ENCODE assay signal across 8 mouse cellular contexts in the genomic region with DNA sequence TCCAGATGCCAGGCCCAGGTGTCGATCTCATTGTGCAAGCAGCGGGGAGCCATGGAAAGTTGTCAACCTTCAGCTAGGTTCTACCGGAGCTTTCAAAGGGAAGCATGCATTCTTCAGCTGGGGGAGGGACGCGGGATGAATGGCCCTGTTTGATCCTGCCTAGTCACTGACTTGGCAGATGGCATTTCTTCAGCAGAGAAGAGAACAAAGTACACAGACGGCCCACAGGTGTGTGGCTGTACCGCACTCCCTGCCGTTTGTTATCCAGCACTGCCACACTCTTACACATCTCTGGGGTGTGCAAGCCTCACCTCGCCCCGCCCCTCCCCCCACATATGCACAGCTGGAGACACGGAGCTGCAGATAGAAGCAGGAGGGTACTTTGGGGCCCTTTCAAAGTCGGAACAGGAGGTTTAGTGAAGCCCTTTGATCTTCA.
DNase-seq lines count a peak whose midpoint lies in the region; ATAC-seq and TF ChIP-seq lines count a peak whose summit lies in the region.

No protein-coding gene starts in this region.

- H3K9me3 ChIP-seq in lung, embryonic 15.5 days: no peaks in the 10 kb centered on the region
- no peaks in the 10 kb centered on the region for H3K9me3 ChIP-seq in stomach, postnatal 0 days (ENCODE audit: control insufficient read depth, low read length)

- no peak overlapping the region for H3K9ac ChIP-seq in lung, embryonic 15.5 days
- no peak overlapping the region for H3K9ac ChIP-seq in stomach, postnatal 0 days (ENCODE audit: low read length)

- TF ChIP-seq CTCF in stomach, postnatal 0 days (IDR thresholded peaks at IDR 0.05; ENCODE audit: low read depth): 0 out of 2 replicates have a peak, but pooled peaks have one; percentile 17

- no peak overlapping the region; the same call in 1 of the 2 replicates for H3K27ac ChIP-seq in lung, embryonic 15.5 days
- H3K27ac ChIP-seq in stomach, postnatal 0 days (replicated peaks): peak overlapping the region; percentile 56; the same call in 1 of the 2 replicates

- peaks cover 8% of the 10 kb centered on the region for H3K4me1 ChIP-seq in lung, embryonic 15.5 days
- no peaks in the 10 kb centered on the region for H3K4me1 ChIP-seq in stomach, postnatal 0 days (replicated peaks; ENCODE audit: control insufficient read depth, insufficient read depth)

- H3K4me3 ChIP-seq in lung, embryonic 15.5 days: no peak overlapping the region
- no peak overlapping the region for H3K4me3 ChIP-seq in stomach, postnatal 0 days (ENCODE audit: low read depth, low read length)

- TF ChIP-seq EP300 in stomach, postnatal 0 days (optimal IDR thresholded peaks at IDR 0.05): no peak

- H3K27me3 ChIP-seq in lung, embryonic 15.5 days: no peaks in the 10 kb centered on the region
- H3K27me3 ChIP-seq in stomach, postnatal 0 days (ENCODE audit: control insufficient read depth, insufficient read depth, low read length): no peaks in the 10 kb centered on the region

- ATAC-seq in lung, embryonic 15.5 days (ENCODE audit: borderline replicate concordance, extremely low read depth, low FRiP score, low TSS enrichment): peak; percentile 60; the same call in 1 of the 2 replicates
- ATAC-seq in stomach, postnatal 0 days (ENCODE audit: low FRiP score, low TSS enrichment): peak; percentile 69

- peaks cover 17% of the 10 kb centered on the region; the same call in 1 of the 2 replicates for H3K36me3 ChIP-seq in lung, embryonic 15.5 days
- H3K36me3 ChIP-seq in stomach, postnatal 0 days (ENCODE audit: control insufficient read depth, insufficient read depth, low read length): peaks cover 11% of the 10 kb centered on the region; the same call in 1 of the 2 replicates

- 18% methylated on average over 12 of the region's 12 CpGs for WGBS in lung, embryonic 15.5 days
- WGBS in stomach, postnatal 0 days: 21% methylated on average over 12 of the region's 12 CpGs

- H3K4me2 ChIP-seq in lung, embryonic 15.5 days: no peak overlapping the region
- H3K4me2 ChIP-seq in stomach, postnatal 0 days (replicated peaks; ENCODE audit: low read depth): no peak overlapping the region

- no peak for DNase-seq in lung, postnatal 25 days (ENCODE audit: low spot score)
- DNase-seq in c-Kit-positive CD71-positive TER-119-positive erythroid progenitor cells, embryonic 14.5 days (ENCODE audit: low spot score): peak; percentile 27
- DNase-seq in kidney, postnatal 14 days: peak; percentile 27
- peak; percentile 30 for DNase-seq in stomach, postnatal 0 days (ENCODE audit: low spot score)
- DNase-seq in B cell, adult 2 months: no peak
- no peak for DNase-seq in layer of hippocampus, adult 9-11 months
- DNase-seq in left cerebral cortex, adult 8-10 months (ENCODE audit: low spot score in 2 of 2): no peak

Comparison
In these comparisons a context has a peak if more than half of its experiments do, and no peak if none do; other contexts are left out.
1. DNase-seq: peak in c-Kit-positive CD71-positive TER-119-positive erythroid progenitor cells, embryonic 14.5 days (single experiment), kidney, postnatal 14 days (single experiment) and stomach, postnatal 0 days (single experiment); none in lung, postnatal 25 days (single experiment), B cell, adult 2 months (0 of 2), layer of hippocampus, adult 9-11 months (single experiment) and left cerebral cortex, adult 8-10 months (0 of 2).